ENCODE assay signal across 28 mouse cellular contexts in the genomic region with DNA sequence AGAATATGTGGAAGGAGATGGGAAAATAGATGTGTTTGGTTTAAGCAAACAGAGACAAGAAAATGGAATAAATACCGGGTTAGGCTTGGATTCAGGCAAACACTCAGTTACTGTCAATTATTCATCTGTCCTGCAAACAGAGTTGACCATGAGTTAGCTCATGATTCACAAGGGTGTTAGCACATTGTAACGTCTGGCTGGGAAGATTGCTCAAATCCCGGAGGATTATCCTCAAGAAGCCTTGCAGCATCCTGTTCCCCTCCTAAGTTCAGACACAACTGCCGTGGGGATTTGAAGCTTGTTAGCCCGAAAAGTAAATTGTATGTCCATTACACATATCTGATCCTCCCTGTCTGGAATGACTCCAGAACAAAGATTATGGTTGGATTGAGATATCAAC.
DNase-seq lines count a peak whose midpoint lies in the region; ATAC-seq and TF ChIP-seq lines count a peak whose summit lies in the region.
"Had no signal": no experiment of that assay in that cellular context is flagged by ENCODE, and none has a peak within 500 bp of the region (broad histone marks: within the 10 kb centered on the region; RNA-seq: fewer than 3 reads in every experiment).

No protein-coding gene starts in this region.

- 66% methylated on average over 5 of the region's 5 CpGs for WGBS in heart, embryonic 11.5 days (ENCODE audit: insufficient replicate concordance)
- WGBS in midbrain, embryonic 16.5 days = 69% methylated on average over 5 of the region's 5 CpGs

- H3K27ac ChIP-seq in heart, embryonic 11.5 days (ENCODE audit: low read depth, low read length) = no peak overlapping the region
- peak overlapping the region; percentile 78 for H3K27ac ChIP-seq in embryonic fibroblast, embryonic 13.5 days (ENCODE audit: insufficient read depth, low read length)
- H3K27ac ChIP-seq in midbrain, embryonic 16.5 days (ENCODE audit: low read length) = no peak overlapping the region
- H3K27ac ChIP-seq: forebrain, embryonic 10.5 days; forebrain, embryonic 15.5 days; hindbrain, embryonic 12.5 days; hindbrain, postnatal 0 days; intestine, embryonic 15.5 days; kidney, postnatal 0 days; limb, embryonic 10.5 days; limb, embryonic 15.5 days; liver, embryonic 13.5 days had no signal

- ATAC-seq in heart, embryonic 11.5 days (replicated peaks; ENCODE audit: insufficient number of reproducible peaks, low FRiP score, low TSS enrichment) = no peak
- no peak for ATAC-seq in midbrain, embryonic 16.5 days
- ATAC-seq: forebrain, embryonic 15.5 days; hindbrain, postnatal 0 days; intestine, embryonic 15.5 days had no signal

- H3K36me3 ChIP-seq in heart, embryonic 11.5 days (ENCODE audit: control insufficient read depth, insufficient read depth, low read length) = no peaks in the 10 kb centered on the region
- no peaks in the 10 kb centered on the region for H3K36me3 ChIP-seq in midbrain, embryonic 16.5 days (ENCODE audit: control insufficient read depth, insufficient read depth, low read length)
- H3K36me3 ChIP-seq: forebrain, embryonic 10.5 days; forebrain, embryonic 15.5 days; hindbrain, embryonic 12.5 days; intestine, embryonic 15.5 days; limb, embryonic 10.5 days; limb, embryonic 15.5 days; liver, embryonic 13.5 days had no signal

- H3K4me3 ChIP-seq in heart, embryonic 11.5 days (ENCODE audit: low read depth, low read length) = no peak overlapping the region
- no peak overlapping the region for H3K4me3 ChIP-seq in embryonic fibroblast, embryonic 13.5 days (ENCODE audit: insufficient read depth, low read length)
- H3K4me3 ChIP-seq in midbrain, embryonic 16.5 days (ENCODE audit: low read depth, low read length) = no peak overlapping the region
- H3K4me3 ChIP-seq: forebrain, embryonic 10.5 days; forebrain, embryonic 15.5 days; hindbrain, embryonic 12.5 days; intestine, embryonic 15.5 days; limb, embryonic 10.5 days; limb, embryonic 15.5 days; liver, embryonic 13.5 days had no signal

- DNase-seq in adrenal gland, adult 2 months = peak; percentile 19
- no peak for DNase-seq in adrenal gland, adult 18-20 months (ENCODE audit: low spot score in 2 of 2)
- DNase-seq in heart, adult 11 months = peak; percentile 90
- peak; percentile 47 for DNase-seq in 3T3-L1 (ENCODE audit: low read depth, low spot score)
- DNase-seq in layer of hippocampus, adult 9-10 months (ENCODE audit: low spot score) = no peak
- DNase-seq: adrenal gland, postnatal 36 days; cerebellum, adult 2 months; cerebellum, postnatal 14 days; heart, postnatal 14 days; kidney, adult 8-10 months; kidney, postnatal 4 days; layer of hippocampus, postnatal 36 days; liver, embryonic 13.5 days; lung, embryonic 14.5 days; lung, postnatal 14 days; midbrain, embryonic 14.5 days; thymus, postnatal 14 days had no signal

- no peaks in the 10 kb centered on the region for H3K9me3 ChIP-seq in heart, embryonic 11.5 days (replicated peaks; ENCODE audit: control insufficient read depth, low read length)
- no peaks in the 10 kb centered on the region for H3K9me3 ChIP-seq in midbrain, embryonic 16.5 days (replicated peaks; ENCODE audit: control insufficient read depth, low read length, poor library complexity, severe bottlenecking)
- H3K9me3 ChIP-seq: forebrain, embryonic 10.5 days; forebrain, embryonic 15.5 days; hindbrain, embryonic 12.5 days; intestine, embryonic 15.5 days; limb, embryonic 10.5 days; limb, embryonic 15.5 days; liver, embryonic 13.5 days had no signal

- no peak overlapping the region for H3K4me2 ChIP-seq in heart, embryonic 11.5 days
- no peak overlapping the region for H3K4me2 ChIP-seq in midbrain, embryonic 16.5 days (ENCODE audit: low read length)
- H3K4me2 ChIP-seq: forebrain, embryonic 15.5 days; hindbrain, embryonic 12.5 days; intestine, embryonic 15.5 days; limb, embryonic 15.5 days; liver, embryonic 13.5 days; lung, embryonic 14.5 days had no signal

- H3K4me1 ChIP-seq in heart, embryonic 11.5 days (ENCODE audit: control insufficient read depth, insufficient read depth, low read length) = no peaks in the 10 kb centered on the region
- no peaks in the 10 kb centered on the region for H3K4me1 ChIP-seq in embryonic fibroblast, embryonic 13.5 days (ENCODE audit: control insufficient read depth, insufficient read depth, low read length)
- H3K4me1 ChIP-seq in midbrain, embryonic 16.5 days (ENCODE audit: control insufficient read depth, insufficient read depth, low read length) = no peaks in the 10 kb centered on the region
- H3K4me1 ChIP-seq: hindbrain, embryonic 12.5 days; liver, embryonic 13.5 days had no signal

- no peak overlapping the region for H3K9ac ChIP-seq in heart, embryonic 11.5 days (ENCODE audit: low read depth, low read length)
- H3K9ac ChIP-seq in midbrain, embryonic 16.5 days (ENCODE audit: low read depth, low read length) = no peak overlapping the region
- H3K9ac ChIP-seq: forebrain, embryonic 15.5 days; hindbrain, embryonic 12.5 days; intestine, embryonic 15.5 days; limb, embryonic 15.5 days; liver, embryonic 13.5 days; lung, embryonic 14.5 days had no signal

- TF ChIP-seq CTCF in embryonic fibroblast, embryonic 13.5 days (IDR thresholded peaks at IDR 0.05; ENCODE audit: borderline replicate concordance, insufficient read depth, low read length) = no peak

- no peak for TF ChIP-seq POLR2A in embryonic fibroblast, embryonic 13.5 days (IDR thresholded peaks at IDR 0.05; ENCODE audit: low read depth, low read length)

- H3K27me3 ChIP-seq in heart, embryonic 11.5 days (ENCODE audit: control insufficient read depth, insufficient read depth, low read length) = no peaks in the 10 kb centered on the region
- no peaks in the 10 kb centered on the region for H3K27me3 ChIP-seq in midbrain, embryonic 16.5 days (ENCODE audit: control insufficient read depth, insufficient read depth, low read depth, low read length)
- H3K27me3 ChIP-seq: forebrain, embryonic 15.5 days; hindbrain, embryonic 12.5 days; intestine, embryonic 15.5 days; limb, embryonic 15.5 days; liver, embryonic 13.5 days had no signal

Comparison
In these comparisons a context has a peak if more than half of its experiments do, and no peak if none do; other contexts are left out.
1. DNase-seq: peak in adrenal gland, adult 2 months (single experiment), heart, adult 11 months (single experiment) and 3T3-L1 (single experiment); none in adrenal gland, adult 18-20 months (0 of 2) and layer of hippocampus, adult 9-10 months (single experiment).